Mouse (Mus musculus) hindbrain, embryonic 16.5 days (tissue): ENCODE measurements around the gene Pllp. TPM values are rescaled to one million over a fixed set of nuclear protein-coding genes. Genes with fewer than 3 reads are reported as not detected.
A peak's percentile ranks its signal among the peaks of the same experiment; 100 is the strongest.

Source experiments
- ATAC-seq: fragments of 200-750 bp; cut with Nextera tagmentation; 2 replicates; pipeline ENCODE4 v1.8.0; 2017; ENCODE audit warnings: moderate TSS enrichment, moderate library complexity
- H3K27ac ChIP-seq: fragments of 300-500 bp; sonication (generic); 2 replicates; pipeline ENCODE4 v1.5.1; 2014; ENCODE audit warnings: low read depth, mild to moderate bottlenecking, control low read depth, low read length, moderate library complexity
- H3K27me3 ChIP-seq: fragments of 300-500 bp; sonication (generic); replicated peaks from 2 replicates; pipeline ENCODE4 v1.6.1; 2014; ENCODE audit warnings: low read length; ENCODE audit not compliant: control insufficient read depth, insufficient read depth
- H3K36me3 ChIP-seq: fragments of 300-500 bp; sonication (generic); 2 replicates; pipeline ENCODE4 v1.6.1; 2014; ENCODE audit warnings: mild to moderate bottlenecking, low read length, moderate library complexity, mixed read lengths; ENCODE audit not compliant: control insufficient read depth, insufficient read depth
- H3K4me1 ChIP-seq: fragments of 300-500 bp; sonication (generic); 2 replicates; pipeline ENCODE4 v1.6.1; 2014; ENCODE audit warnings: low read depth, low read length; ENCODE audit not compliant: control insufficient read depth, insufficient read depth
- H3K4me2 ChIP-seq: fragments of 300-500 bp; sonication (generic); 2 replicates; pipeline ENCODE4 v1.6.1; 2014; ENCODE audit warnings: mild to moderate bottlenecking, low read length, control low read depth, moderate library complexity
- H3K4me3 ChIP-seq: fragments of 300-500 bp; sonication (generic); 2 replicates; pipeline ENCODE4 v1.5.1; 2014; ENCODE audit warnings: mild to moderate bottlenecking, low read length, control low read depth, moderate library complexity
- H3K9ac ChIP-seq: fragments of 300-500 bp; sonication (generic); 2 replicates; pipeline ENCODE4 v1.6.1; 2014; ENCODE audit warnings: low read depth, mild to moderate bottlenecking, control low read depth, low read length, moderate library complexity
- H3K9me3 ChIP-seq: fragments of 300-500 bp; sonication (generic); 2 replicates; pipeline ENCODE4 v1.6.1; 2014; ENCODE audit warnings: mild to moderate bottlenecking, low read length, moderate library complexity; ENCODE audit not compliant: control insufficient read depth
- WGBS: fragments of 180-500 bp; shearing (Covaris S2); extraction: QIAGEN DNeasy Blood & Tissue Kit; methylation state at CpG from one replicate; pipeline ENCODE4 v1.1.7; 2014; 5-methylcytosine and 5-hydroxymethylcytosine counted together
- polyA plus RNA-seq: library from polyadenylated mRNA; unstranded; fragments of >200 nt; fragmentation: Nextera tagmentation; extraction: Ambion mirVana; gene quantifications from 2 replicates; pipeline ENCODE4 v1.2.1, GENCODE M21; 2015

Gene Pllp
- polyA plus RNA-seq, 1 experiment from 2014 or later, result 8.1 TPM

- H3K27ac ChIP-seq, result no peak overlapping the region
- no peaks in the 10 kb centered on the region for H3K4me1 ChIP-seq
- H3K36me3 ChIP-seq, result peaks cover 36% of the 10 kb centered on the region
- H3K27me3 ChIP-seq, result no peaks in the 10 kb centered on the region
- WGBS, result 90% methylated on average over 5 of the region's 5 CpGs
- no peak overlapping the region for H3K9ac ChIP-seq
- H3K4me3 ChIP-seq, result no peak overlapping the region
- no peaks in the 10 kb centered on the region for H3K9me3 ChIP-seq
- H3K4me2 ChIP-seq, result no peak overlapping the region
- ATAC-seq, result no peak
These were observed 21.7 kb downstream of the Pllp start for GRCm38 (mm10) chr8:94674384-94674783.

GRCm38 (mm10) chr8:94666456-94667308 is 29.4 kb downstream of the Pllp start, which contains the start of gene Arl2bp:
Gene Arl2bp, plus strand, starts transcription at chr8:94666600.
- Histone ChIP-seq H3K4me2 (peak within 1 kb of the TSS; percentile 69), H3K4me3 (peak within 1 kb of the TSS; percentile 68), H3K36me3 (peaks cover 13% of the 10 kb centered on the region), H3K9me3 (no peaks in the 10 kb centered on the region), H3K9ac (peak within 1 kb of the TSS; percentile 95), H3K27ac (peak within 1 kb of the TSS; percentile 92), H3K27me3 (no peaks in the 10 kb centered on the region), H3K4me1 (peaks cover 11% of the 10 kb centered on the region)
- peak; percentile 98 for ATAC-seq
- WGBS, result under 1% methylated on average over 44 of the region's 74 CpGs

GRCm38 (mm10) chr8:94664722-94665121 is 31.4 kb downstream of the Pllp start:
- Histone ChIP-seq H3K4me3 (no peak overlapping the region), H3K9ac (no peak overlapping the region), H3K9me3 (no peaks in the 10 kb centered on the region), H3K4me2 (no peak overlapping the region), H3K27me3 (no peaks in the 10 kb centered on the region), H3K27ac (no peak overlapping the region), H3K36me3 (peaks cover 2% of the 10 kb centered on the region; the same call in 1 of the 2 replicates), H3K4me1 (peaks cover 11% of the 10 kb centered on the region)
- no peak for ATAC-seq
- WGBS, result 77% methylated on average over 2 of the region's 2 CpGs

- Histone ChIP-seq H3K27ac (no peak overlapping the region), H3K36me3 (peaks cover 13% of the 10 kb centered on the region), H3K4me3 (no peak overlapping the region), H3K4me1 (no peaks in the 10 kb centered on the region), H3K9me3 (no peaks in the 10 kb centered on the region), H3K4me2 (no peak overlapping the region), H3K9ac (no peak overlapping the region), H3K27me3 (no peaks in the 10 kb centered on the region)
- ATAC-seq, result no peak
- WGBS, result 90% methylated on average over 4 of the region's 4 CpGs
These were observed 35.7 kb downstream of the Pllp start for GRCm38 (mm10) chr8:94660418-94660817.

GRCm38 (mm10) chr8:94658031-94658430 is 38.0 kb downstream of the Pllp start:
- Histone ChIP-seq H3K36me3 (peaks cover 21% of the 10 kb centered on the region), H3K9ac (no peak overlapping the region), H3K27ac (no peak overlapping the region), H3K4me3 (no peak overlapping the region), H3K9me3 (no peaks in the 10 kb centered on the region), H3K4me2 (no peak overlapping the region), H3K27me3 (no peaks in the 10 kb centered on the region), H3K4me1 (no peaks in the 10 kb centered on the region)
- no peak for ATAC-seq
- 93% methylated on average over 2 of the region's 2 CpGs for WGBS

GRCm38 (mm10) chr8:94654994-94655393 is 41.1 kb downstream of the Pllp start:
- Histone ChIP-seq H3K4me3 (no peak overlapping the region), H3K27ac (no peak overlapping the region), H3K4me2 (no peak overlapping the region), H3K9ac (no peak overlapping the region), H3K9me3 (no peaks in the 10 kb centered on the region), H3K27me3 (no peaks in the 10 kb centered on the region), H3K4me1 (no peaks in the 10 kb centered on the region), H3K36me3 (peaks cover 24% of the 10 kb centered on the region)
- no peak for ATAC-seq

- ATAC-seq, result no peak
- WGBS, result 92% methylated on average over 3 of the region's 3 CpGs
- Histone ChIP-seq H3K4me3 (no peak overlapping the region), H3K9ac (no peak overlapping the region), H3K4me2 (no peak overlapping the region), H3K36me3 (peaks cover 29% of the 10 kb centered on the region), H3K27ac (no peak overlapping the region), H3K27me3 (no peaks in the 10 kb centered on the region), H3K9me3 (no peaks in the 10 kb centered on the region), H3K4me1 (no peaks in the 10 kb centered on the region)
These were observed 43.1 kb downstream of the Pllp start for GRCm38 (mm10) chr8:94652951-94653350.

GRCm38 (mm10) chr8:94649496-94649895 is 46.6 kb downstream of the Pllp start:
- no peak overlapping the region for H3K27ac ChIP-seq
- H3K36me3 ChIP-seq, result peaks cover 30% of the 10 kb centered on the region
- H3K4me1 ChIP-seq, result no peaks in the 10 kb centered on the region
- no peak overlapping the region for H3K9ac ChIP-seq
- H3K4me3 ChIP-seq, result no peak overlapping the region
- H3K9me3 ChIP-seq, result no peaks in the 10 kb centered on the region
- 34% methylated on average over 3 of the region's 3 CpGs for WGBS
- ATAC-seq, result no peak
- H3K27me3 ChIP-seq, result no peaks in the 10 kb centered on the region
- no peak overlapping the region for H3K4me2 ChIP-seq

- no peak overlapping the region for H3K9ac ChIP-seq
- WGBS, result 94% methylated on average over 3 of the region's 3 CpGs
- peaks cover 30% of the 10 kb centered on the region for H3K36me3 ChIP-seq
- no peaks in the 10 kb centered on the region for H3K27me3 ChIP-seq
- no peaks in the 10 kb centered on the region for H3K4me1 ChIP-seq
- ATAC-seq, result no peak
- H3K27ac ChIP-seq, result no peak overlapping the region
- H3K9me3 ChIP-seq, result no peaks in the 10 kb centered on the region
- no peak overlapping the region for H3K4me2 ChIP-seq
- no peak overlapping the region for H3K4me3 ChIP-seq
These were observed 49.9 kb downstream of the Pllp start for GRCm38 (mm10) chr8:94646165-94646564.
